Mouse (Mus musculus) spleen, adult 10 weeks (tissue): ENCODE data around the gene Exoc3l2. TPM values are rescaled to one million over a fixed set of nuclear protein-coding genes. Genes with fewer than 3 reads are reported as not detected.

Experiments
- polyA plus RNA-seq: library from polyadenylated mRNA; stranded (reverse); fragments of 350-450 nt; fragmentation: Illumina TruSeq; extraction: RNeasy Lipid Tissue Mini Kit (QIAGEN cat#74804); gene quantifications from one replicate; pipeline ENCODE4 v1.2.3, GENCODE M21; 2015; ENCODE audit warnings: low replicate concordance; ENCODE audit not compliant: insufficient read depth

Exoc3l2 gene
- polyA plus RNA-seq: 2.4 TPM

DNA sequence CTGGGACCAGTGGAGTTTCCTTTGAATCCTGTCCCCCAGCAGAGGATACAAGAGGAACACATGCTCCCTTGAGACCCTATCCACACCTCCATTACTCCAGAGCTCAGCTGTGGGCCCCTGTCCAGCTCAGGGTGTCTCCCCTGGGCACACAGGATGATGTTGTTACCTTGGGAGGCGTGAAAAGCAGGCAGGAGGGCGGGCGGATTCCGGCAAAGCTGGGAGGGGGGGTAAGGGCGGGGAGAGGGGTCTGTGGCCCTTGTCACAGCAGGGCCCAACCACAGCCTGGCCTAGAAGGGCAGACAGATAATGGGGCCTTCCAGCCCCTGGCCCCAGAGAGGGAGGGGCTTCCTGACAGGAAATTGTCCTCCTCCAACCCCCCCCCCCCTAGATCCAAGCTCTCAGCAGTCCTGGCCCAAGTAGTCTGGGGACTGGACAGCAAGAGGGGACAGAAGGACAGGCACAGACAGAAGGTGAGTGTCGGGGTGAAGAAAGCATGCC lies at the start of gene Exoc3l2:
Exoc3l2 (plus strand) TSS at position 448 of the 498 bp plus-strand sequence.

DNA sequence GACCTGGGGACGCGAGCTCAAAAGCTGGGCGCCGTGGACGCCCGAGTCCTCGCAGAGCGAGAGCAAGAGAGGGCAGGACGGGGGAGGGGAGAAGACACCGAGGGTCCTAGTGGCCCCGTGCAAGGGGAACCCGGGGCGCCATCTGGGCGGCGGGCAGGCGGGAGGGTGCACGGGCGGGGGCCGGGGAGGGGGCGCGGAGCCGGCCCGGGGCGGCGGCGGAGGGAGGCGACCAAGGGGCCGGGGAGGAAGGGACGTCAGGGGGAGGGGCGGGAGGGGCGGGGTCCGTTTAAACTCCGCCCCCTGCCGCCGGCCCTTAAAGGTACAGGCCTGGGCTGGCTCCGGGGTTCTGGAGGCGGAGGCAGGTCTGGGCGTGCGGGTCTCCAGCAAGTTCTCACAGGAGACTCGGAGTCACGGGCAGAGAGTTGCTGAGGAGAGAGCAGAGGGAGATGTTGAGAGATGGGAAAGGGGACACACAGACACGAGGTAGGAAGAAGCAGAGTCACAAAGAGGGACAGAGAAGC lies 4.5 kb upstream of the Exoc3l2 start, which contains the start of gene Mark4:
Mark4 (minus strand) TSS at position 231 of the 521 bp plus-strand sequence.

DNA sequence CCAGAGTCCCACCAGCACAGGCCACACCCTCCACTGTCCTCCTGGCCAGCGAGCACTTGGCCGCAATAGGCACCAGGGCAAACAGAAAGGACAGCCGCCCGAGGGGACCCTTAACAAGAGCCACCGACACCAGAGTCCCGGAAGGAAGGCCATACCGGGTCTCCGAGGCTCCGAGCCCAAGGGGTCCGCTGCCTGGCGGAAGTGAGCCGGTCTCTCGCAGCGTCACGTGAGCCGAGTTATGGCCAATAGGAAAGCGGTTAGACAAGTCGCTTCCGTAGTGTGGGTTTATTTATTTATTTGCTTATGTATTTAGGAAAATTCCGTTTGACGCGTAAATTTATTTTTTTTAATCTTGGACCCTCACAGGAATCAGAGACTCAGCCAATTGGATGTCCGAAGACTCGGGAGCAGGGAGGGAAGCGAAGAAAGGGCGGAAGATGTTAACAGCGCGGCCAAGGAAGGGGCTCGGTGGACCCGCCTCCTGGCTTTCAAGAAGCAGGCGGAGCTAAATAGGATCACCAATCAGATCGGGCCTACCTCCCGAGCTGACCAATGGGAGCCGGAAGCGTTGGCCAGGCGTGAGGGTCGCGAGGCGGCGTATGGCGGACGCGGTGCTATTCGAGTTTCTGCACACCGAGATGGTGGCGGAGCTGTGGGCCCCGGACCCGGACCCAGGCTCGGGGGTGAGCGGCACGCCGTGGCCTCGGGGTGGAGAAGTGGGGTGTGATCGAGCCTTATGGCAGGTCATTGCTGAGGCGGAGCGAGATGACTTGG lies 45.2 kb downstream of the Exoc3l2 start, which contains the start of the genes Bloc1s3 and Trappc6a:
Bloc1s3 (minus strand) TSS at position 218 of the 774 bp plus-strand sequence.
Trappc6a (plus strand) TSS at position 246 of the 774 bp plus-strand sequence.

GRCm38 (mm10) chr7:19517652-19518365 lies 54.7 kb downstream of the Exoc3l2 start, which contains the start of gene Nkpd1:
Gene Nkpd1, plus strand, starts transcription at chr7:19517838.

Other genes starting within 250 kb of the Exoc3l2 start
- gene Opa3, start 235.0 kb upstream of the Exoc3l2 start, polyA plus RNA-seq: 17.4 TPM
- 295 TPM for gene Vasp, start 191.5 kb upstream of the Exoc3l2 start, polyA plus RNA-seq
- 1.3 TPM for gene Ppm1n, start 183.3 kb upstream of the Exoc3l2 start, polyA plus RNA-seq
- 1.8 TPM for gene Rtn2, start 180.7 kb upstream of the Exoc3l2 start, polyA plus RNA-seq
- 1.4 TPM for gene Fosb, start 153.3 kb upstream of the Exoc3l2 start, polyA plus RNA-seq
- 15.9 TPM for gene Ercc1, start 118.6 kb upstream of the Exoc3l2 start, polyA plus RNA-seq
- gene Cd3eap, start 103.8 kb upstream of the Exoc3l2 start, polyA plus RNA-seq: 7.3 TPM
- gene Ppp1r13l, start 103.6 kb upstream of the Exoc3l2 start, polyA plus RNA-seq: 0.11 TPM
- 21.4 TPM for gene Ercc2, start 81.3 kb upstream of the Exoc3l2 start, polyA plus RNA-seq
- not detected for gene Klc3, start 59.2 kb upstream of the Exoc3l2 start, polyA plus RNA-seq
- gene Ckm, start 58.6 kb upstream of the Exoc3l2 start, polyA plus RNA-seq: not detected
- gene Mark4, start 4.5 kb upstream of the Exoc3l2 start, polyA plus RNA-seq: 9.6 TPM
- 8.9 TPM for gene Bloc1s3, start 45.0 kb downstream of the Exoc3l2 start, polyA plus RNA-seq
- gene Trappc6a, start 45.1 kb downstream of the Exoc3l2 start, polyA plus RNA-seq: 4.6 TPM
- 0.26 TPM for gene Nkpd1, start 54.5 kb downstream of the Exoc3l2 start, polyA plus RNA-seq
- gene Ppp1r37, start 99.7 kb downstream of the Exoc3l2 start, polyA plus RNA-seq: 6.9 TPM
- 2.5 TPM for gene Zfp296, start 114.0 kb downstream of the Exoc3l2 start, polyA plus RNA-seq
- 77.3 TPM for gene Gemin7, start 114.3 kb downstream of the Exoc3l2 start, polyA plus RNA-seq
- 39.0 TPM for gene Clasrp, start 141.2 kb downstream of the Exoc3l2 start, polyA plus RNA-seq
- gene Relb, start 166.1 kb downstream of the Exoc3l2 start, polyA plus RNA-seq: 33.2 TPM
- 90.3 TPM for gene Clptm1, start 201.7 kb downstream of the Exoc3l2 start, polyA plus RNA-seq
- 2.6 TPM for gene Apoc2, start 214.6 kb downstream of the Exoc3l2 start, polyA plus RNA-seq
- gene Gm44805, start 218.1 kb downstream of the Exoc3l2 start, polyA plus RNA-seq: not detected
- not detected for gene Apoc4, start 218.1 kb downstream of the Exoc3l2 start, polyA plus RNA-seq
- gene Apoc1, start 229.3 kb downstream of the Exoc3l2 start, polyA plus RNA-seq: 27.6 TPM
- 297 TPM for gene Apoe, start 235.9 kb downstream of the Exoc3l2 start, polyA plus RNA-seq